Mouse (Mus musculus) hindbrain, embryonic 14.5 days (tissue): ENCODE measurements around the gene Gm10160. TPM values are rescaled to one million over a fixed set of nuclear protein-coding genes. Genes with fewer than 3 reads are reported as not detected.

Source experiments
- ATAC-seq: fragments of 200-750 bp; cut with Nextera tagmentation; 2 replicates; pipeline ENCODE4 v1.8.0; 2017; ENCODE audit warnings: moderate number of reproducible peaks, mild to moderate bottlenecking, moderate TSS enrichment, moderate library complexity; ENCODE audit not compliant: low FRiP score
- DNase-seq: peaks from one replicate; pipeline ENCODE4 v3.0.0-alpha.2; 2015; ENCODE audit warnings: low spot score
- H3K27ac ChIP-seq: fragments of 300-500 bp; sonication (generic); 2 replicates; pipeline ENCODE4 v1.5.1; 2014; ENCODE audit warnings: mild to moderate bottlenecking, moderate library complexity
- H3K27me3 ChIP-seq: fragments of 300-500 bp; sonication (generic); 2 replicates; pipeline ENCODE4 v1.6.1; 2014; ENCODE audit warnings: mild to moderate bottlenecking, low read length, mixed read lengths; ENCODE audit not compliant: control insufficient read depth, insufficient read depth
- H3K36me3 ChIP-seq: fragments of 300-500 bp; sonication (generic); replicated peaks from 2 replicates; pipeline ENCODE4 v1.6.1; 2014; ENCODE audit not compliant: control insufficient read depth, insufficient read depth
- H3K4me1 ChIP-seq: fragments of 300-500 bp; sonication (generic); replicated peaks from 2 replicates; pipeline ENCODE4 v1.6.1; 2014; ENCODE audit warnings: antibody characterized with exemption, low read length, mixed read lengths; ENCODE audit not compliant: control insufficient read depth, insufficient read depth
- H3K4me2 ChIP-seq: fragments of 300-500 bp; sonication (generic); replicated peaks from 2 replicates; pipeline ENCODE4 v1.6.1; 2014; ENCODE audit warnings: mild to moderate bottlenecking, moderate library complexity
- H3K4me3 ChIP-seq: fragments of 300-500 bp; sonication (generic); replicated peaks from 2 replicates; pipeline ENCODE4 v1.5.1; 2014; ENCODE audit warnings: mild to moderate bottlenecking, low read length
- H3K9ac ChIP-seq: fragments of 300-500 bp; sonication (generic); 2 replicates; pipeline ENCODE4 v1.6.1; 2014
- H3K9me3 ChIP-seq: fragments of 300-500 bp; sonication (generic); 2 replicates; pipeline ENCODE4 v1.6.1; 2016; ENCODE audit warnings: low read length; ENCODE audit not compliant: control insufficient read depth
- WGBS: fragments of 180-500 bp; shearing (Covaris S2); extraction: QIAGEN DNeasy Blood & Tissue Kit; methylation state at CpG from one replicate; pipeline ENCODE4 v1.1.7; 2014; 5-methylcytosine and 5-hydroxymethylcytosine counted together
- polyA plus RNA-seq: library from polyadenylated mRNA; unstranded; fragments of >200 nt; fragmentation: Nextera tagmentation; extraction: Ambion mirVana; gene quantifications from 2 replicates; pipeline ENCODE4 v1.2.1, GENCODE M21; 2014

Gene Gm10160
- polyA plus RNA-seq, 1 experiment from 2014 or later = not detected

- Histone ChIP-seq H3K27me3 (no peaks in the 10 kb centered on the region), H3K4me3 (no peak overlapping the region), H3K27ac (no peak overlapping the region), H3K9ac (no peak overlapping the region), H3K36me3 (no peaks in the 10 kb centered on the region), H3K4me2 (no peak overlapping the region), H3K4me1 (peaks cover 38% of the 10 kb centered on the region), H3K9me3 (no peaks in the 10 kb centered on the region)
- no peak for DNase-seq
- ATAC-seq = no peak
- 84% methylated on average over 3 of the region's 3 CpGs for WGBS
These were observed 30.7 kb downstream of the Gm10160 start for GRCm38 (mm10) chr7:81824906-81825305.

GRCm38 (mm10) chr7:81806067-81806466 is 49.5 kb downstream of the Gm10160 start:
- H3K9me3 ChIP-seq = no peaks in the 10 kb centered on the region
- no peaks in the 10 kb centered on the region for H3K4me1 ChIP-seq
- peaks cover 10% of the 10 kb centered on the region for H3K36me3 ChIP-seq
- no peak overlapping the region for H3K27ac ChIP-seq
- DNase-seq (no peak), ATAC-seq (no peak; the same call in 1 of the 2 replicates)
- WGBS = 59% methylated on average over 5 of the region's 5 CpGs
- H3K4me2 ChIP-seq = no peak overlapping the region
- H3K4me3 ChIP-seq = no peak overlapping the region
- no peak overlapping the region for H3K9ac ChIP-seq
- H3K27me3 ChIP-seq = no peaks in the 10 kb centered on the region

Other genes starting within 250 kb of the Gm10160 start
- gene Homer2, start 148.3 kb downstream of the Gm10160 start, polyA plus RNA-seq = 25.7 and 27.8 TPM in 2 replicates
- 127 and 137 TPM in 2 replicates for gene Ramac, start 92.9 kb downstream of the Gm10160 start, polyA plus RNA-seq
- gene 3110040N11Rik, start 66.3 kb downstream of the Gm10160 start, polyA plus RNA-seq = 43.3 and 45.5 TPM in 2 replicates
- 132 and 145 TPM in 2 replicates for gene Btbd1, start 26.4 kb downstream of the Gm10160 start, polyA plus RNA-seq
- 14.7 and 15.0 TPM in 2 replicates for gene Tm6sf1, start 3.2 kb upstream of the Gm10160 start, polyA plus RNA-seq
- 79.5 and 84.3 TPM in 2 replicates for gene Hdgfl3, start 78.7 kb upstream of the Gm10160 start, polyA plus RNA-seq
- gene Bnc1, start 136.5 kb upstream of the Gm10160 start, polyA plus RNA-seq = 0.20 and 0.25 TPM in 2 replicates